ENCODE assay signal across 10 mouse cellular contexts in the genomic region with DNA sequence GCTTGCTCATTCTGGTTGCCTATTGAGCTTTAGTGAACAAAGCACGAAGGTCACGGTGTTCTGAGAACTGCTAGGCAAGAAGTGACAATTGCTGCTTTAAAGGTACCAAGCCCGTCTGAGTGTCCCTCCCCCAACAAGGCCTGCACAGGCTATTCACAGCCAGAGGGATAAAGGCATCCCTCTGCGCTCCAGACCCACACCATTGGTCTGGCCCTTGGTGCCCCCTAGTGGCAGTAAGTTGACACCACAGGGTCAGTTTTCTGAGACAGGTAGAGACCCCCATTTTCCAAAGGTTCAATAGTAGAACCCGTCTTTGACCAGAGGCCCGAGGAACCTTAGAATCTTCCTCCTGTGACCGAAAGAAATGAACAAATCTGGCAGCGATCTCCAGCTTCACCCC. TPM values are rescaled to one million over a fixed set of nuclear protein-coding genes. Genes with fewer than 3 reads are reported as not detected.
DNase-seq lines count a peak whose midpoint lies in the region; ATAC-seq and TF ChIP-seq lines count a peak whose summit lies in the region.
"Had no signal": no experiment of that assay in that cellular context is flagged by ENCODE, and none has a peak within 500 bp of the region (broad histone marks: within the 10 kb centered on the region; RNA-seq: fewer than 3 reads in every experiment).

No protein-coding gene starts in this region.

- no peak overlapping the region for H3K9ac ChIP-seq in lung, embryonic 14.5 days
- H3K9ac ChIP-seq: heart, embryonic 13.5 days had no signal

- H3K4me1 ChIP-seq in lung, embryonic 14.5 days (ENCODE audit: insufficient read depth), result no peaks in the 10 kb centered on the region
- H3K4me1 ChIP-seq: heart, embryonic 13.5 days had no signal

- peak; percentile 68 for TF ChIP-seq CTCF in lung, embryonic 14.5 days (IDR thresholded peaks at IDR 0.05; ENCODE audit: low read depth)

- H3K27ac ChIP-seq in lung, embryonic 14.5 days (ENCODE audit: low read depth), result no peak overlapping the region
- H3K27ac ChIP-seq: heart, embryonic 13.5 days had no signal

- no peaks in the 10 kb centered on the region for H3K27me3 ChIP-seq in lung, embryonic 14.5 days (ENCODE audit: insufficient read depth, low read length)

- H3K36me3 ChIP-seq in lung, embryonic 14.5 days (ENCODE audit: insufficient read depth), result no peaks in the 10 kb centered on the region
- H3K36me3 ChIP-seq: G1E; heart, embryonic 13.5 days had no signal

- no peak for ATAC-seq in lung, embryonic 14.5 days (ENCODE audit: insufficient read depth)

- H3K9me3 ChIP-seq in lung, embryonic 14.5 days (ENCODE audit: low read depth, low read length), result no peaks in the 10 kb centered on the region
- H3K9me3 ChIP-seq: heart, embryonic 13.5 days had no signal

- DNase-seq in cerebellum, postnatal 14 days, result peak; percentile 11 to 18
- DNase-seq in cerebellum, postnatal 36 days, result no peak
- peak; percentile 39 for DNase-seq in ovary, postnatal 36 days (ENCODE audit: low spot score)
- DNase-seq in ovary, postnatal 10 days (ENCODE audit: low spot score), result no peak
- DNase-seq in heart, adult 8-10 months (ENCODE audit: low spot score), result peak; percentile 28
- peak; percentile 55 for DNase-seq in lung, embryonic 14.5 days
- DNase-seq in urinary bladder, postnatal 36 days (ENCODE audit: low spot score in 2 of 2), result peak; percentile 6 to 22
- no peak for DNase-seq in layer of hippocampus, adult 8-10 months (ENCODE audit: low spot score in 2 of 2)

- no peak overlapping the region for H3K4me3 ChIP-seq in lung, embryonic 14.5 days (ENCODE audit: low read depth, low read length)
- H3K4me3 ChIP-seq: heart, embryonic 13.5 days had no signal

- no peak overlapping the region for H3K4me2 ChIP-seq in lung, embryonic 14.5 days
- H3K4me2 ChIP-seq: heart, embryonic 13.5 days had no signal

- WGBS in lung, embryonic 14.5 days, result 38% methylated on average over 8 of the region's 8 CpGs

RNA-seq across cellular contexts. Expression of a gene that starts 14.3 kb away (rescaled TPM):
- total RNA-seq in heart, adult 8-10 months (2022), result not detected
- polyA plus RNA-seq in lung, embryonic 14.5 days (2014; fragmentation: Nextera tagmentation; extraction: Ambion mirVana), result not detected in 2 replicates
- not detected for total RNA-seq in layer of hippocampus, adult 8-10 months (2022)
- polyA plus RNA-seq: G1E had no signal

RNA-seq across cellular contexts. Expression of a gene that starts 16.4 kb away (rescaled TPM):
- total RNA-seq in heart, adult 8-10 months (2022), result under 1 TPM in 3 of 4 experiments, not detected in 1; 0.08 to 0.11 (median 0.09) TPM
- not detected in 2 replicates for polyA plus RNA-seq in lung, embryonic 14.5 days (2014; fragmentation: Nextera tagmentation; extraction: Ambion mirVana)
- total RNA-seq in layer of hippocampus, adult 8-10 months (2022), result under 1 TPM; 0.10 to 0.32 (median 0.14) TPM
- polyA plus RNA-seq: G1E had no signal

RNA-seq across cellular contexts. Expression of a gene that starts 40.2 kb away (rescaled TPM):
- under 1 TPM in 1 of 4 experiments, not detected in 3; 0.32 TPM for total RNA-seq in heart, adult 8-10 months (2022)
- not detected in 2 replicates for polyA plus RNA-seq in lung, embryonic 14.5 days (2014; fragmentation: Nextera tagmentation; extraction: Ambion mirVana)
- total RNA-seq in layer of hippocampus, adult 8-10 months (2022), result not detected
- total RNA-seq: G1E had no signal
- polyA plus RNA-seq: G1E; heart, embryonic 13.5 days had no signal

Comparison
In these comparisons a context has a peak if more than half of its experiments do, and no peak if none do; other contexts are left out.
1. DNase-seq: peak in cerebellum, postnatal 14 days (2 of 2), ovary, postnatal 36 days (single experiment), heart, adult 8-10 months (single experiment), lung, embryonic 14.5 days (single experiment) and urinary bladder, postnatal 36 days (2 of 2); none in cerebellum, postnatal 36 days (0 of 2), ovary, postnatal 10 days (single experiment) and layer of hippocampus, adult 8-10 months (0 of 2).